Mouse (Mus musculus): ENCODE data around the gene Antxr1. TPM values are rescaled to one million over a fixed set of nuclear protein-coding genes. Genes with fewer than 3 reads are reported as not detected.

Antxr1 gene
- polyA plus RNA-seq, 1 experiment from 2014 or later, result 7.7 TPM

DNA sequence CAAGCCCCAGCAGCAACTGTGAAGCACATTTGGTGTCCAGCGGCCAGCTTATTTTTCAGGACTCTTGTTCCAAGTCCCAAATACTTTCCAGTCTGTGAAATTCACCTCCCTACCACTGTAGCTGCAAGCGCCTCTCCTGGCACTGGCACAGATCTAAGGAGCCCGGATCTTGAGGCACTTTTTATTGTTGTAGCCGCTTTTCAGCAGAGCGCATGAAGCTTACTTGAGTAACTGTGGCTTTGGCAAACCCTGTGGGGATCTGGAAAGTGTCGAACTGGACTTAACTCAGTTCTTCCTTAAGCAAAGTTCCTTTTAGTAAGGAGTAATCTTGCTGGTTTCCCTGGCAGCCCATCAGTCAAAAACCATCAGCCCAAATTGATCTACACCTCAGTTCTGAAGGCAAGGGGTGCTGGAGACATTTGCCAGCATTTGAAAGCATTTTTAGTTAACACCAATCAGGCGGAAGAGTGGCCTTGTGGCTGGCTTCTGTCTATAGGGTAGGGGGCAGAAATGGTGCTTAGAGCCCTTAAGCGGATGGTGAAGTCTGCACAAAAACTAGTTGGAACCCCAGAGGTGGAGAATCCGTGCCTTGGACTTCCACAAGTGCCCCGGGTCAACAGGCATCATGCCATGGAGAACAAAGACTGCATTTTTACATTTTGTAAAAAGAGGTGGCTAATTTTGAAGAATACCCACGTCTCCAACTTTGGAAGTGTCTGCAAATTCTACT, 1.1 kb downstream of the Antxr1 start:
- WGBS, result 6% methylated on average over 11 of the region's 11 CpGs
- no peaks in the 10 kb centered on the region for H3K27me3 ChIP-seq (ENCODE audit: control insufficient read depth, insufficient read depth, low read length)
- no peaks in the 10 kb centered on the region for H3K9me3 ChIP-seq (ENCODE audit: control insufficient read depth, low read length)
- H3K36me3 ChIP-seq (ENCODE audit: control insufficient read depth, insufficient read depth, low read length), result no peaks in the 10 kb centered on the region
- peak overlapping the region; percentile 60 for H3K4me2 ChIP-seq (replicated peaks; ENCODE audit: low read depth, low read length)
- H3K9ac ChIP-seq (ENCODE audit: low read depth, low read length), result peak overlapping the region; percentile 77; the same call in 1 of the 2 replicates
- peak overlapping the region; percentile 54 for H3K4me3 ChIP-seq (ENCODE audit: low read length)
- no peak overlapping the region; the same call in 1 of the 2 replicates for H3K27ac ChIP-seq (ENCODE audit: low read depth, low read length)
- peaks cover 8% of the 10 kb centered on the region; the same call in 1 of the 2 replicates for H3K4me1 ChIP-seq (ENCODE audit: control insufficient read depth, insufficient read depth, low read length)
- ATAC-seq (ENCODE audit: low FRiP score, low TSS enrichment), result no peak

DNA sequence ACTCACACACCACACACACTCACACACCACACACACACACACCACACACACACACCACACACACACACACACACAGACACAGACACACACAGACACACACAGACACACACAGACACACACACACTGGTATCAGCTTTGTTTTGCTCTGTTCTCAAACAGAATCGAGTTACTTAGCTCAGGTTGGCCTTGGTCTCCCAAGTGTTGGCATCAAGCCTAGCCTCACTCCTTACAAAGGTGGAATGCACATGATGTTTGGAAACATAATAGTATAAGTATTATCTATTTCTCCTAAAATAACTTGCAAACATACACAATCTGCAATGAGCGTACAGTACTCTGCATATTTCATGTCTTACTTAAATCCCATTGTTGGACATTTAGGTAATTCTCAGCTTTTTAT, 3.2 kb downstream of the Antxr1 start:
- ATAC-seq (ENCODE audit: low FRiP score, low TSS enrichment), result no peak
- Histone ChIP-seq H3K4me3 (ENCODE audit: low read length) (no peak overlapping the region), H3K4me1 (ENCODE audit: control insufficient read depth, insufficient read depth, low read length) (peaks cover 8% of the 10 kb centered on the region; the same call in 1 of the 2 replicates), H3K9ac (ENCODE audit: low read depth, low read length) (no peak overlapping the region), H3K36me3 (ENCODE audit: control insufficient read depth, insufficient read depth, low read length) (no peaks in the 10 kb centered on the region), H3K4me2 (replicated peaks; ENCODE audit: low read depth, low read length) (no peak overlapping the region), H3K9me3 (ENCODE audit: control insufficient read depth, low read length) (no peaks in the 10 kb centered on the region), H3K27ac (ENCODE audit: low read depth, low read length) (no peak overlapping the region), H3K27me3 (ENCODE audit: control insufficient read depth, insufficient read depth, low read length) (no peaks in the 10 kb centered on the region)
- WGBS, result 76% methylated on average over 2 of the region's 2 CpGs

DNA sequence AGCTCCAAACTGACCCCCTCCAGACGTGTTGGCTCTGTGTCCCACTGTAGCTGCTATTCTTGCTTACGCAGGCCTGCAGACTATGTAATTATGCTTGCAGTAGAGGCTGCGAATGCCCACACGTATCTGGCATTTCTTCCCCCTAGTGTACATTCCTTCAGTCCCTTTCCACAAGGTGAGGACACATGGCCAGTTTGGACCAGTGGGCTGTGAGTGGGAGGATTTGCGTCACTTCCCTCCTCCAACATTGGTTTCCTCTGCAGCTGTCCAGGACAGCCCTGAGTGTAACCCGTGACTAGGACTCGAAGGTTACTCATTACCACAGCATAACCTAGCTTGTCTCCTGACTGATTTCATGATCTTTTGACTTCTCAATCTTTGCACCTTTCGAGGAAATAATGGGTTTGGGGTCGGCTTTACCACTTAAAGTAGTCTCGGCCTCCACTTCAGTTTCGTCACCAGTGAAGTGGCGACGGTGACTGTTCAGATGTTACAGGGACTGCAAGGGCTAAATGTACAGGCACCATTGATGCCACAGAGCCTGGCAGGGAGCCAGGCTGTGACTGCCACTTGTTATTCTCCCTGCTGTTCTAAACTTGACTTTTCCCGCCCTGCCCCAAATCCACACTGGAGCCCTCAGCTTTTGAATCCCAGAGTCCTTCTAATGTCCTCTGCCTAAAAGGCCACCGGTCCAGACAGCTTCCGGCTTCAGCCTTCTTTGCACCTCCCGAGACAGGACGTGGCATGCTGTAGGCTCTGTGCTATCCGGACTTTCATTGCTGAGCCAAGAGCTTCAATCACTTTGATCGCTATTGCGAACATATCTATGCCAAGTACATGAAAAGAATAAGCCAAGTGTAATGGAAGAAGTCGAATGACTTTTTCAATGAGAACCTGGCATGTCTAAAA, 7.1 kb downstream of the Antxr1 start:
- no peaks in the 10 kb centered on the region for H3K36me3 ChIP-seq (ENCODE audit: control insufficient read depth, insufficient read depth, low read length)
- H3K4me2 ChIP-seq (replicated peaks; ENCODE audit: low read depth, low read length), result no peak overlapping the region
- 74% methylated on average over 22 of the region's 22 CpGs for WGBS
- H3K9me3 ChIP-seq (ENCODE audit: control insufficient read depth, low read length), result no peaks in the 10 kb centered on the region
- no peak overlapping the region for H3K4me3 ChIP-seq (ENCODE audit: low read length)
- no peak overlapping the region for H3K9ac ChIP-seq (ENCODE audit: low read depth, low read length)
- H3K4me1 ChIP-seq (ENCODE audit: control insufficient read depth, insufficient read depth, low read length), result peaks cover 4% of the 10 kb centered on the region; the same call in 1 of the 2 replicates
- H3K27ac ChIP-seq (ENCODE audit: low read depth, low read length), result no peak overlapping the region
- no peak for ATAC-seq (ENCODE audit: low FRiP score, low TSS enrichment)
- H3K27me3 ChIP-seq (ENCODE audit: control insufficient read depth, insufficient read depth, low read length), result no peaks in the 10 kb centered on the region

DNA sequence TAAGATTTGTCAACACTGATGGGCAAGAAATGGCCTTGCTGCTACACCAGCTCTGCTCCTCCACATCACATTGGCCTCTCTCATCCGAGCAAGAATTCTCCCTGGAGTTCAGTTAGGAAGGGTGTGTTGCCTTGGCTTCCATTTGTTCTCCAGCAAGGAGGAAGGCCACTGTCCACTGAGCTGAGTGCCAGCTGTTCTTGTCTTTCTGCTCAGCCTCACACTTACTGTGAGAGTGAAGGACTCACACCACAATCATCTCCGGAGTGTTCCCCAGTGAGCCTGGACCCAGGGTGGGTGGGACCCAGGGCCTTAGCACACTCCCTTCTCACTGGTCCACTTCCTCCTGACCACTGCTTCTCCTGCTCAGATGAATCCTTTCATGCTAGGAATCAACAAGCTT, 8.7 kb downstream of the Antxr1 start:
- H3K4me2 ChIP-seq (replicated peaks; ENCODE audit: low read depth, low read length), result no peak overlapping the region
- H3K36me3 ChIP-seq (ENCODE audit: control insufficient read depth, insufficient read depth, low read length), result no peaks in the 10 kb centered on the region
- H3K9me3 ChIP-seq (ENCODE audit: control insufficient read depth, low read length), result no peaks in the 10 kb centered on the region
- no peak for ATAC-seq (ENCODE audit: low FRiP score, low TSS enrichment)
- no peaks in the 10 kb centered on the region for H3K4me1 ChIP-seq (ENCODE audit: control insufficient read depth, insufficient read depth, low read length)
- 91% methylated on average over 2 of the region's 2 CpGs for WGBS
- H3K4me3 ChIP-seq (ENCODE audit: low read length), result no peak overlapping the region
- H3K27me3 ChIP-seq (ENCODE audit: control insufficient read depth, insufficient read depth, low read length), result no peaks in the 10 kb centered on the region
- H3K9ac ChIP-seq (ENCODE audit: low read depth, low read length), result no peak overlapping the region
- H3K27ac ChIP-seq (ENCODE audit: low read depth, low read length), result no peak overlapping the region

DNA sequence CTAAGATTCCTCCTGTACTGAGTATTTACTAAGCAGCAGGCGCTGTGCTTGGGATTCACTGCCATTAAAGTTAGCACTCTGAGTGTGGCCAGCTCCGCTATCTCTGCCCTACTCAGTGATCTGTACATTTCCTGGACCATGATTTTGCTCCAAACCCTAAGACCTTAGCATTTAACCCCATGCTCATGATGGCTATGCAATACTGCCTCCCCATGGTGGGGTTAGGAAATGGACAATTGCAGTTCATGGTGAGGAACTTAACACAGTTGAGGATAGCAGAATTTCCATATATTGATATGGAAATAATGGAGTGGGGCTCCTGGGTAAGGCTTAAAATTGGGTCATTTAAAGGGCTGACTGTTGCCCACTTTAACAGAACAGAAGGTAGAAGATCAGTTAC, 12.2 kb downstream of the Antxr1 start:
- no peak overlapping the region for H3K4me3 ChIP-seq (ENCODE audit: low read length)
- H3K36me3 ChIP-seq (ENCODE audit: control insufficient read depth, insufficient read depth, low read length), result no peaks in the 10 kb centered on the region
- no peak overlapping the region for H3K27ac ChIP-seq (ENCODE audit: low read depth, low read length)
- H3K9ac ChIP-seq (ENCODE audit: low read depth, low read length), result no peak overlapping the region
- no peak for ATAC-seq (ENCODE audit: low FRiP score, low TSS enrichment)
- H3K9me3 ChIP-seq (ENCODE audit: control insufficient read depth, low read length), result no peaks in the 10 kb centered on the region
- no peaks in the 10 kb centered on the region for H3K27me3 ChIP-seq (ENCODE audit: control insufficient read depth, insufficient read depth, low read length)
- no peaks in the 10 kb centered on the region for H3K4me1 ChIP-seq (ENCODE audit: control insufficient read depth, insufficient read depth, low read length)
- WGBS, result 87% methylated on average over 2 of the region's 2 CpGs
- no peak overlapping the region for H3K4me2 ChIP-seq (replicated peaks; ENCODE audit: low read depth, low read length)

DNA sequence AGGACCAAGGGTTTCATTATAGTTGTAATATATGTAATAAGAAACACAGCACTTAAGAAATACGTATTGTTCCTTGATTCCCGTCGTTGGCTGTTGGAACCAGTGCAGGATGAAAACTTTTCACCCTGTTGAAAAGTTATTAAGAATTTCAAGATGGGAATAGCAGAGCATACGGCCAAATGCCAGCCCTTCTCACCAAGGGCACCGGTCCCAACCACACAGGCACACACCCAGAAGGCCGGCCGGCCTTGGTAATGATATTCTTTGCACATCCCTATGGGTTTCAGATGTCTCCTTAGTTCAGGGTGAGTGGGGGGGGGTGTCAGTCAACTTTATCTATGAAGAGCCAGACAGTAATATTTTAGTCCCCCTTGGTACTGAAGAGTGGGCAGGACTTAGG, 17.0 kb downstream of the Antxr1 start:
- Histone ChIP-seq H3K27me3 (ENCODE audit: control insufficient read depth, insufficient read depth, low read length) (no peaks in the 10 kb centered on the region), H3K4me3 (ENCODE audit: low read length) (no peak overlapping the region), H3K27ac (ENCODE audit: low read depth, low read length) (no peak overlapping the region), H3K4me2 (replicated peaks; ENCODE audit: low read depth, low read length) (no peak overlapping the region), H3K36me3 (ENCODE audit: control insufficient read depth, insufficient read depth, low read length) (no peaks in the 10 kb centered on the region), H3K4me1 (ENCODE audit: control insufficient read depth, insufficient read depth, low read length) (no peaks in the 10 kb centered on the region), H3K9ac (ENCODE audit: low read depth, low read length) (no peak overlapping the region), H3K9me3 (ENCODE audit: control insufficient read depth, low read length) (no peaks in the 10 kb centered on the region)
- no peak for ATAC-seq (ENCODE audit: low FRiP score, low TSS enrichment)
- 92% methylated on average over 7 of the region's 7 CpGs for WGBS

DNA sequence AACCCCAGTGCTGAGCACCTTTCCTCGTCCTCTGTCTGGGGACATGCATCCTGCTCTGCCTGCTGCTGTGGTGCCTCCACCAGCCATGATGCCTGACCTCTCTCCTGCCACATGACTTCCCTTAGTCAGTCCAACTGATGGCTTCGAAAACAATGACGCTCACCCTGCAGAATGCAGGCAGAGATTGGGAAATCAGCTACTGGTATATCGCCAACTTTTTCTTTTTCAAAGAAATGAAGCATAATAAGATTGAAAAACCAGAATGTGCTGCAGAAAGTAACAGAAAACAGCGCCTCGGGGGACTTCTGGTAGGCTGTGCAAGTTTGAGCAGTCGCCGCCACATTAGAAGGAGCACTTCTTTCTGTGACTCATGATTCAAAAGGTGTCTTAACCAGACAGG, 18.7 kb downstream of the Antxr1 start:
- Histone ChIP-seq H3K27me3 (ENCODE audit: control insufficient read depth, insufficient read depth, low read length) (no peaks in the 10 kb centered on the region), H3K4me2 (replicated peaks; ENCODE audit: low read depth, low read length) (no peak overlapping the region), H3K36me3 (ENCODE audit: control insufficient read depth, insufficient read depth, low read length) (no peaks in the 10 kb centered on the region; the same call in 1 of the 2 replicates), H3K4me3 (ENCODE audit: low read length) (no peak overlapping the region), H3K9me3 (ENCODE audit: control insufficient read depth, low read length) (no peaks in the 10 kb centered on the region), H3K9ac (ENCODE audit: low read depth, low read length) (no peak overlapping the region), H3K4me1 (ENCODE audit: control insufficient read depth, insufficient read depth, low read length) (no peaks in the 10 kb centered on the region), H3K27ac (ENCODE audit: low read depth, low read length) (no peak overlapping the region)
- no peak for ATAC-seq (ENCODE audit: low FRiP score, low TSS enrichment)
- 86% methylated on average over 8 of the region's 8 CpGs for WGBS

DNA sequence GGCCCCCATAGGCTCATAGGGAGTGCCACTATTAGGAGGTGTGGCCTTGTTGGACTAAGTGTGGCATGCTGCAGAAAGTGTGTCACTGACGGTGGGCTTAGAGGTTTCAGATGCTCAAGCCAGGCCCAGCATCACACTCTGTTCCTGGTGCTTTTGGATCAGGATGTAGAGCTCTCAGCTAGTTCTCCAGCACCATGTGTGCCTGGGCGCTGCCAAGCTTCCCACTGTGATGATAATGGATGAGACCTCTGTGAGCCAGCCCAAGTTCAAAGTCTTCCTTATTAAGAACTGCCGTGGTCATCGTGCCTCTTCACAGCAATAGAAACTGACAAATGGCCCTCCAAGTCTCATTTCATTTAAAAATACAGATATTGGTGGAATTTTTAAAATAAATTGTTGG, 22.9 kb downstream of the Antxr1 start:
- Histone ChIP-seq H3K9ac (ENCODE audit: low read depth, low read length) (no peak overlapping the region), H3K4me1 (ENCODE audit: control insufficient read depth, insufficient read depth, low read length) (no peaks in the 10 kb centered on the region), H3K27ac (ENCODE audit: low read depth, low read length) (no peak overlapping the region), H3K9me3 (ENCODE audit: control insufficient read depth, low read length) (no peaks in the 10 kb centered on the region), H3K4me2 (replicated peaks; ENCODE audit: low read depth, low read length) (no peak overlapping the region), H3K36me3 (ENCODE audit: control insufficient read depth, insufficient read depth, low read length) (no peaks in the 10 kb centered on the region; the same call in 1 of the 2 replicates), H3K4me3 (ENCODE audit: low read length) (no peak overlapping the region), H3K27me3 (ENCODE audit: control insufficient read depth, insufficient read depth, low read length) (no peaks in the 10 kb centered on the region)
- ATAC-seq (ENCODE audit: low FRiP score, low TSS enrichment), result no peak
- 88% methylated on average over 4 of the region's 4 CpGs for WGBS

DNA sequence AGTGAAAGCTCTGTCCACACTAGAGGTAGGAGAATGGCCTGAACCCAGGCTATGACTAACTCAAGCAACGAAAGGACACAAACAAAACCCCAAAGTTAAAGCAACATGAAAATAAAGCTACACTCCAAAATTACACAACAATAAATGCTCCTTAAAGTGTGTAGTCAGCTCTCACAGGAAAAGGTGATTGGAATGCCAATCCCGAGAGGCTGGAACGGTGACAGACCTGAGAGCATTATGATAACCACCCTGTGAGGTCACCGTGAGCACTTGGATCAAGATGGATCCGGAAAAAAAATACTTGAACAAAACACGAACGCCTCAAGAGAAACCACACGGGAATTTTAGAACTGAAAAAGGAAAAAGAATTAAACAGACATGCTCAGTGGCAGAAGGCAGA, 31.1 kb downstream of the Antxr1 start:
- Histone ChIP-seq H3K4me1 (ENCODE audit: control insufficient read depth, insufficient read depth, low read length) (no peaks in the 10 kb centered on the region), H3K27ac (ENCODE audit: low read depth, low read length) (no peak overlapping the region)
- ATAC-seq (ENCODE audit: low FRiP score, low TSS enrichment), result no peak

More for the DNA sequence above, 31.1 kb downstream of the Antxr1 start:
- Histone ChIP-seq H3K9ac (ENCODE audit: low read depth, low read length) (no peak overlapping the region), H3K36me3 (ENCODE audit: control insufficient read depth, insufficient read depth, low read length) (peaks cover 6% of the 10 kb centered on the region; the same call in 1 of the 2 replicates), H3K4me3 (ENCODE audit: low read length) (no peak overlapping the region), H3K9me3 (ENCODE audit: control insufficient read depth, low read length) (no peaks in the 10 kb centered on the region), H3K27me3 (ENCODE audit: control insufficient read depth, insufficient read depth, low read length) (no peaks in the 10 kb centered on the region), H3K4me2 (replicated peaks; ENCODE audit: low read depth, low read length) (no peak overlapping the region)
- 92% methylated on average over 8 of the region's 8 CpGs for WGBS
